Mouse (Mus musculus): ENCODE results near the gene Cops7b.

DNA sequence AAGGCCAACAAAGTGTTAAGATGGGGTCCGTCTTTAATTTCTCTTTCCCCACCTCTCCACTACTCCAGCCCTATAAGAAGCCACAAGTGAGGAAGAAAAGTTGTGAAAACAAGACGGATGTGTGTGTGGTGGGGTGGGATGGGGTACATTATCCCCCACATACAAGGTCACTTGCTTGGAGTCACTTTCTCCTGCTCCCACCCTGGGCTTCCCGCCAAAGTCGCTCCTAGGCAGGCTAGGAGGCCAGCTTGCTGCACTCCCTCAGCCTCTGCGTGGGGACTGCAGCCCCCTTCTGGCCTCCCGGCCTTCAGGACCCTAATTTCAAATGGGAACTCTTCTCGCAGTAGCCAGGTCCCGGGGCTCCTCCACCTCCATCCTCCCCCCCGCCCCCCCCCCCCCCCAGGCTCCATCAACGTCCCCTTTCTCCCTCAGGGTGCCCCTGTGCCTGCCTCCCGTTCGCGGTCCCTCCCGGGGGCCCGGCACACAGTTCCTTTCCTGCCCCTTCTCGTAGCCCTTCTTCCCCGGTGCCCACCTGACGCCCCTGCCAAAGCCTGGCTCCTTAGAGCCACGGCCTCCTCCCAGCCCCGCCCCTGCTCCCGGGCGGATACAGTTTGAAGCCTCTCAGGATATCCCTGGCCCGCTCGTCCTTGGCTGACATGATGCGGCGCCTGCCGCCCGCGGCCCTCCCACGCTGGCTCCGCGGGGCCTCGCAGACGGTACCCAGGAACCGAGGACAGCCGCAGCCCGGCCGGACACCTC lies 833 bp upstream of the Cops7b start:
- TF ChIP-seq POLR2A (IDR thresholded peaks at IDR 0.05; ENCODE audit: extremely low read depth, insufficient read depth, low read length) (no peak), CTCF (IDR thresholded peaks at IDR 0.05; ENCODE audit: low read depth, low read length) (no peak)
